Mouse (Mus musculus) hindbrain, embryonic 14.5 days (tissue): ENCODE results near the gene 9230102O04Rik. TPM values are rescaled to one million over a fixed set of nuclear protein-coding genes. Genes with fewer than 3 reads are reported as not detected.

ENCODE experiments used
- ATAC-seq: fragments of 200-750 bp; cut with Nextera tagmentation; 2 replicates; pipeline ENCODE4 v1.8.0; 2017; ENCODE audit warnings: moderate number of reproducible peaks, mild to moderate bottlenecking, moderate TSS enrichment, moderate library complexity; ENCODE audit not compliant: low FRiP score
- DNase-seq: peaks from one replicate; pipeline ENCODE4 v3.0.0-alpha.2; 2015; ENCODE audit warnings: low spot score
- H3K27ac ChIP-seq: fragments of 300-500 bp; sonication (generic); 2 replicates; pipeline ENCODE4 v1.5.1; 2014; ENCODE audit warnings: mild to moderate bottlenecking, moderate library complexity
- H3K27me3 ChIP-seq: fragments of 300-500 bp; sonication (generic); 2 replicates; pipeline ENCODE4 v1.6.1; 2014; ENCODE audit warnings: mild to moderate bottlenecking, low read length, mixed read lengths; ENCODE audit not compliant: control insufficient read depth, insufficient read depth
- H3K36me3 ChIP-seq: fragments of 300-500 bp; sonication (generic); replicated peaks from 2 replicates; pipeline ENCODE4 v1.6.1; 2014; ENCODE audit not compliant: control insufficient read depth, insufficient read depth
- H3K4me1 ChIP-seq: fragments of 300-500 bp; sonication (generic); replicated peaks from 2 replicates; pipeline ENCODE4 v1.6.1; 2014; ENCODE audit warnings: antibody characterized with exemption, low read length, mixed read lengths; ENCODE audit not compliant: control insufficient read depth, insufficient read depth
- H3K4me2 ChIP-seq: fragments of 300-500 bp; sonication (generic); replicated peaks from 2 replicates; pipeline ENCODE4 v1.6.1; 2014; ENCODE audit warnings: mild to moderate bottlenecking, moderate library complexity
- H3K4me3 ChIP-seq: fragments of 300-500 bp; sonication (generic); replicated peaks from 2 replicates; pipeline ENCODE4 v1.5.1; 2014; ENCODE audit warnings: mild to moderate bottlenecking, low read length
- H3K9ac ChIP-seq: fragments of 300-500 bp; sonication (generic); 2 replicates; pipeline ENCODE4 v1.6.1; 2014
- H3K9me3 ChIP-seq: fragments of 300-500 bp; sonication (generic); 2 replicates; pipeline ENCODE4 v1.6.1; 2016; ENCODE audit warnings: low read length; ENCODE audit not compliant: control insufficient read depth
- WGBS: fragments of 180-500 bp; shearing (Covaris S2); extraction: QIAGEN DNeasy Blood & Tissue Kit; methylation state at CpG from one replicate; pipeline ENCODE4 v1.1.7; 2014; 5-methylcytosine and 5-hydroxymethylcytosine counted together
- polyA plus RNA-seq: library from polyadenylated mRNA; unstranded; fragments of >200 nt; fragmentation: Nextera tagmentation; extraction: Ambion mirVana; gene quantifications from 2 replicates; pipeline ENCODE4 v1.2.1, GENCODE M21; 2014

The 9230102O04Rik gene
- polyA plus RNA-seq = 1.1 and 1.2 TPM in 2 replicates

- no peak within 1 kb of the TSS for H3K9ac ChIP-seq
- ATAC-seq = peak; percentile 63
- no peak within 1 kb of the TSS for H3K27ac ChIP-seq
- no peaks in the 10 kb centered on the region for H3K9me3 ChIP-seq
- H3K4me2 ChIP-seq = peak within 1 kb of the TSS; percentile 38
- H3K4me1 ChIP-seq = no peaks in the 10 kb centered on the region
- peaks cover 98% of the 10 kb centered on the region for H3K27me3 ChIP-seq
- DNase-seq = no peak
- H3K4me3 ChIP-seq = peak within 1 kb of the TSS; percentile 21
- WGBS = under 1% methylated on average over 30 of the region's 30 CpGs
- H3K36me3 ChIP-seq = no peaks in the 10 kb centered on the region
Observed at GRCm38 (mm10) chr2:9888913-9889650, at the start of gene 9230102O04Rik. Gene 9230102O04Rik (minus strand): TSS chr2:9889540.

- H3K9ac ChIP-seq = no peak overlapping the region
- no peaks in the 10 kb centered on the region for H3K27me3 ChIP-seq
- no peaks in the 10 kb centered on the region for H3K36me3 ChIP-seq
- DNase-seq (no peak), ATAC-seq (peak; percentile 31; the same call in 1 of the 2 replicates)
- H3K4me3 ChIP-seq = no peak overlapping the region
- H3K9me3 ChIP-seq = no peaks in the 10 kb centered on the region
- 20% methylated on average over 1 of the region's 1 CpGs for WGBS
- no peak overlapping the region for H3K4me2 ChIP-seq
- no peak overlapping the region for H3K27ac ChIP-seq
- H3K4me1 ChIP-seq = no peaks in the 10 kb centered on the region
Observed at GRCm38 (mm10) chr2:9935965-9936364, 46.6 kb upstream of the 9230102O04Rik start.

GRCm38 (mm10) chr2:9926905-9927283 is 37.6 kb upstream of the 9230102O04Rik start:
- Histone ChIP-seq H3K4me2 (no peak overlapping the region), H3K36me3 (no peaks in the 10 kb centered on the region), H3K9ac (no peak overlapping the region), H3K4me3 (no peak overlapping the region), H3K27ac (no peak overlapping the region), H3K9me3 (no peaks in the 10 kb centered on the region), H3K27me3 (no peaks in the 10 kb centered on the region), H3K4me1 (no peaks in the 10 kb centered on the region)
- WGBS = 67% methylated on average over 4 of the region's 4 CpGs
- ATAC-seq (no peak), DNase-seq (no peak)

- DNase-seq = no peak
- H3K4me2 ChIP-seq = no peak overlapping the region
Observed at GRCm38 (mm10) chr2:9926194-9926904, 37.0 kb upstream of the 9230102O04Rik start.

GRCm38 (mm10) chr2:9918691-9919471 is 29.5 kb upstream of the 9230102O04Rik start:
- H3K9ac ChIP-seq = no peak overlapping the region
- no peak overlapping the region for H3K4me2 ChIP-seq
- DNase-seq = no peak
- WGBS = 92% methylated on average over 17 of the region's 17 CpGs
- no peak overlapping the region for H3K27ac ChIP-seq
- H3K27me3 ChIP-seq = no peaks in the 10 kb centered on the region
- no peak overlapping the region for H3K4me3 ChIP-seq
- H3K4me1 ChIP-seq = no peaks in the 10 kb centered on the region
- no peak for ATAC-seq
- H3K9me3 ChIP-seq = no peaks in the 10 kb centered on the region
- H3K36me3 ChIP-seq = peaks cover 14% of the 10 kb centered on the region

More at GRCm38 (mm10) chr2:9926194-9926904, 37.0 kb upstream of the 9230102O04Rik start:
- Histone ChIP-seq H3K9me3 (no peaks in the 10 kb centered on the region), H3K27me3 (no peaks in the 10 kb centered on the region), H3K4me1 (no peaks in the 10 kb centered on the region), H3K4me3 (no peak overlapping the region), H3K27ac (no peak overlapping the region), H3K9ac (no peak overlapping the region), H3K36me3 (no peaks in the 10 kb centered on the region)
- no peak for ATAC-seq
- 56% methylated on average over 7 of the region's 7 CpGs for WGBS

GRCm38 (mm10) chr2:9917602-9918001 is 28.3 kb upstream of the 9230102O04Rik start:
- H3K4me1 ChIP-seq = no peaks in the 10 kb centered on the region
- DNase-seq (no peak), ATAC-seq (no peak)
- peaks cover 14% of the 10 kb centered on the region for H3K36me3 ChIP-seq
- H3K27ac ChIP-seq = no peak overlapping the region
- H3K9ac ChIP-seq = no peak overlapping the region
- H3K4me2 ChIP-seq = no peak overlapping the region
- 91% methylated on average over 9 of the region's 9 CpGs for WGBS
- H3K4me3 ChIP-seq = no peak overlapping the region
- no peaks in the 10 kb centered on the region for H3K9me3 ChIP-seq
- no peaks in the 10 kb centered on the region for H3K27me3 ChIP-seq

- no peak overlapping the region for H3K27ac ChIP-seq
- no peak overlapping the region for H3K4me2 ChIP-seq
- no peak overlapping the region for H3K4me3 ChIP-seq
- DNase-seq = no peak
- H3K9ac ChIP-seq = no peak overlapping the region
- no peaks in the 10 kb centered on the region for H3K36me3 ChIP-seq
- H3K9me3 ChIP-seq = no peaks in the 10 kb centered on the region
- no peaks in the 10 kb centered on the region; the same call in 1 of the 2 replicates for H3K27me3 ChIP-seq
- no peak for ATAC-seq
- no peaks in the 10 kb centered on the region for H3K4me1 ChIP-seq
- 11% methylated on average over 11 of the region's 11 CpGs for WGBS
Observed at GRCm38 (mm10) chr2:9905995-9906394, 16.7 kb upstream of the 9230102O04Rik start.

- Histone ChIP-seq H3K27me3 (peaks cover 10% of the 10 kb centered on the region), H3K4me1 (no peaks in the 10 kb centered on the region), H3K9ac (no peak overlapping the region), H3K4me2 (no peak overlapping the region), H3K9me3 (no peaks in the 10 kb centered on the region), H3K4me3 (no peak overlapping the region), H3K27ac (no peak overlapping the region), H3K36me3 (no peaks in the 10 kb centered on the region)
- 68% methylated on average over 14 of the region's 14 CpGs for WGBS
- DNase-seq (no peak), ATAC-seq (no peak)
Observed at GRCm38 (mm10) chr2:9903854-9904560, 14.7 kb upstream of the 9230102O04Rik start.
